Mouse (Mus musculus): Measurements from ENCODE around the gene Vmn1r69.

Vmn1r69 gene

DNA sequence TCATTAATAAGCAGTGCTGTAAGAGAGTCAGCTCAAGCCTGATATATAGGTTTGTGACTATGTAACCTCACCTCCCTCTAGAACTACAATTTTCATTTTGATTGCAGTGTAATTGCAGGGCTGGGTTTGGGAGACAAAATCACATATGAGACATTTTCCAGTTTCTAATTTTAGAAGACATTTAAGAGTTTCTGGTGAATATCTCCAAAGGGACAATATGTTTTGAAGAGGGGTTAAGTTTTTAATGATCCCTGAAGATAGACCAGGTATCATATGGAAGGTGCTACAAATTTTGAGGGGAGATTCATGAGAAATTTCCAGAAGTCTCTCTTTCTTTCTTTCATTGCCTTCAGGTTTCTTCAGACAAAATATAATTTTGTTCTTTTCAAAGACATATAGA lies at the start of gene Vmn1r69:
Vmn1r69 (minus strand) TSS at position 101 of the 400 bp plus-strand sequence.
- no peak for DNase-seq

GRCm38 (mm10) chr7:10631232-10631631 lies 17.8 kb upstream of the Vmn1r69 start, which contains the start of gene Vmn1r70:
Vmn1r70 (plus strand) TSS chr7:10631532.
- DNase-seq, result no peak

- DNase-seq, result no peak
Measured at GRCm38 (mm10) chr7:10558385-10558784, 55.1 kb downstream of the Vmn1r69 start, which contains the start of gene Vmn1r68. Vmn1r68 (minus strand) TSS chr7:10558485.
